Mouse (Mus musculus): ENCODE measurements around the gene Lrpap1. TPM values are rescaled to one million over a fixed set of nuclear protein-coding genes. Genes with fewer than 3 reads are reported as not detected.

The Lrpap1 gene
- total and polyA plus RNA-seq, 2 experiments from 2014 or later = 99.3 to 150 TPM

- Histone ChIP-seq H3K27me3 (ENCODE audit: insufficient read depth, low read length) (no peaks in the 10 kb centered on the region), H3K27ac (ENCODE audit: low read depth, low read length) (no peak overlapping the region), H3K36me3 (ENCODE audit: insufficient read depth) (no peaks in the 10 kb centered on the region), H3K4me1 (ENCODE audit: insufficient read depth) (peaks cover 4% of the 10 kb centered on the region; the same call in 1 of the 2 replicates), H3K9me3 (ENCODE audit: low read length) (no peaks in the 10 kb centered on the region), H3K4me3 (ENCODE audit: low read depth, low read length) (peak overlapping the region; percentile 69), H3K4me2 (ENCODE audit: low read depth) (peak overlapping the region; percentile 93), H3K9ac (no peak overlapping the region)
- DNase-seq (no peak), ATAC-seq (no peak)
- 62% methylated on average over 1 of the region's 1 CpGs for WGBS
- TF ChIP-seq CTCF (IDR thresholded peaks at IDR 0.05; ENCODE audit: low read depth) = no peak
Measured at GRCm38 (mm10) chr5:35058216-35058615, 47.4 kb downstream of the Lrpap1 start.

GRCm38 (mm10) chr5:35057582-35057981 is 48.0 kb downstream of the Lrpap1 start:
- DNase-seq = peak; percentile 38
- 11% methylated on average over 4 of the region's 4 CpGs for WGBS
- H3K27me3 ChIP-seq (ENCODE audit: insufficient read depth, low read length) = no peaks in the 10 kb centered on the region
- H3K36me3 ChIP-seq (ENCODE audit: insufficient read depth) = no peaks in the 10 kb centered on the region
- no peaks in the 10 kb centered on the region for H3K9me3 ChIP-seq (ENCODE audit: low read length)
- TF ChIP-seq CTCF (IDR thresholded peaks at IDR 0.05; ENCODE audit: low read depth) = no peak
- peaks cover 4% of the 10 kb centered on the region; the same call in 1 of the 2 replicates for H3K4me1 ChIP-seq (ENCODE audit: insufficient read depth)
- ATAC-seq = peak; percentile 30
- peak overlapping the region; percentile 93 for H3K4me2 ChIP-seq (ENCODE audit: low read depth)
- peak overlapping the region; percentile 69 for H3K4me3 ChIP-seq (ENCODE audit: low read depth, low read length)
- no peak overlapping the region for H3K27ac ChIP-seq (ENCODE audit: low read depth, low read length)
- H3K9ac ChIP-seq = peak overlapping the region; percentile 72

- H3K9me3 ChIP-seq (ENCODE audit: low read length) = no peaks in the 10 kb centered on the region
- H3K4me3 ChIP-seq (ENCODE audit: low read depth, low read length) = peak within 1 kb of the TSS; percentile 69
- H3K27me3 ChIP-seq (ENCODE audit: insufficient read depth, low read length) = no peaks in the 10 kb centered on the region
- peak; percentile 52 for TF ChIP-seq CTCF (IDR thresholded peaks at IDR 0.05; ENCODE audit: low read depth)
- DNase-seq (peak; percentile 64), ATAC-seq (peak; percentile 78)
- H3K4me1 ChIP-seq (ENCODE audit: insufficient read depth) = peaks cover 4% of the 10 kb centered on the region; the same call in 1 of the 2 replicates
- H3K27ac ChIP-seq (ENCODE audit: low read depth, low read length) = peak within 1 kb of the TSS; percentile 59; the same call in 1 of the 2 replicates
- 2% methylated on average over 48 of the region's 74 CpGs for WGBS
- peak within 1 kb of the TSS; percentile 72 for H3K9ac ChIP-seq
- no peaks in the 10 kb centered on the region for H3K36me3 ChIP-seq (ENCODE audit: insufficient read depth)
- H3K4me2 ChIP-seq (ENCODE audit: low read depth) = peak within 1 kb of the TSS; percentile 93
Measured at GRCm38 (mm10) chr5:35056604-35057432, 48.7 kb downstream of the Lrpap1 start, which contains the start of gene Dok7. TSS of gene Dok7 (plus strand) at chr5:35056766.

- Histone ChIP-seq H3K4me2 (ENCODE audit: low read depth) (no peak overlapping the region), H3K27me3 (ENCODE audit: insufficient read depth, low read length) (no peaks in the 10 kb centered on the region), H3K36me3 (ENCODE audit: insufficient read depth) (no peaks in the 10 kb centered on the region), H3K27ac (ENCODE audit: low read depth, low read length) (no peak overlapping the region), H3K4me1 (ENCODE audit: insufficient read depth) (peaks cover 4% of the 10 kb centered on the region; the same call in 1 of the 2 replicates), H3K9me3 (ENCODE audit: low read length) (no peaks in the 10 kb centered on the region), H3K9ac (no peak overlapping the region), H3K4me3 (ENCODE audit: low read depth, low read length) (no peak overlapping the region)
- DNase-seq = no peak
- WGBS = 50% methylated on average over 12 of the region's 12 CpGs
- no peak for TF ChIP-seq CTCF (IDR thresholded peaks at IDR 0.05; ENCODE audit: low read depth)
- ATAC-seq = no peak
Measured at GRCm38 (mm10) chr5:35055076-35055475, 50.5 kb downstream of the Lrpap1 start.

GRCm38 (mm10) chr5:35054628-35055027 is 50.9 kb downstream of the Lrpap1 start:
- Histone ChIP-seq H3K4me1 (ENCODE audit: insufficient read depth) (peaks cover 4% of the 10 kb centered on the region; the same call in 1 of the 2 replicates), H3K9ac (no peak overlapping the region), H3K27me3 (ENCODE audit: insufficient read depth, low read length) (no peaks in the 10 kb centered on the region), H3K4me3 (ENCODE audit: low read depth, low read length) (no peak overlapping the region), H3K36me3 (ENCODE audit: insufficient read depth) (no peaks in the 10 kb centered on the region), H3K4me2 (ENCODE audit: low read depth) (no peak overlapping the region), H3K9me3 (ENCODE audit: low read length) (no peaks in the 10 kb centered on the region), H3K27ac (ENCODE audit: low read depth, low read length) (no peak overlapping the region)
- no peak for DNase-seq
- ATAC-seq = no peak
- TF ChIP-seq CTCF (IDR thresholded peaks at IDR 0.05; ENCODE audit: low read depth) = no peak
- 97% methylated on average over 3 of the region's 3 CpGs for WGBS

GRCm38 (mm10) chr5:35050541-35050940 is 55.0 kb downstream of the Lrpap1 start:
- Histone ChIP-seq H3K36me3 (ENCODE audit: insufficient read depth) (no peaks in the 10 kb centered on the region), H3K4me2 (ENCODE audit: low read depth) (no peak overlapping the region), H3K9me3 (ENCODE audit: low read length) (no peaks in the 10 kb centered on the region), H3K27ac (ENCODE audit: low read depth, low read length) (no peak overlapping the region), H3K9ac (no peak overlapping the region), H3K4me1 (ENCODE audit: insufficient read depth) (no peaks in the 10 kb centered on the region), H3K27me3 (ENCODE audit: insufficient read depth, low read length) (no peaks in the 10 kb centered on the region), H3K4me3 (ENCODE audit: low read depth, low read length) (no peak overlapping the region)
- no peak for DNase-seq
- no peak for ATAC-seq
- peak; percentile 33 for TF ChIP-seq CTCF (IDR thresholded peaks at IDR 0.05; ENCODE audit: low read depth)
- WGBS = 76% methylated on average over 5 of the region's 5 CpGs

- Histone ChIP-seq H3K9ac (no peak overlapping the region), H3K36me3 (ENCODE audit: insufficient read depth) (no peaks in the 10 kb centered on the region), H3K4me2 (ENCODE audit: low read depth) (no peak overlapping the region), H3K27me3 (ENCODE audit: insufficient read depth, low read length) (no peaks in the 10 kb centered on the region), H3K9me3 (ENCODE audit: low read length) (no peaks in the 10 kb centered on the region), H3K27ac (ENCODE audit: low read depth, low read length) (no peak overlapping the region), H3K4me1 (ENCODE audit: insufficient read depth) (no peaks in the 10 kb centered on the region), H3K4me3 (ENCODE audit: low read depth, low read length) (no peak overlapping the region)
- 18% methylated on average over 1 of the region's 1 CpGs for WGBS
- DNase-seq (peak; percentile 90), ATAC-seq (peak; percentile 93)
- TF ChIP-seq CTCF (IDR thresholded peaks at IDR 0.05; ENCODE audit: low read depth) = peak; percentile 98
Measured at GRCm38 (mm10) chr5:35043110-35043451, 62.5 kb downstream of the Lrpap1 start.

Measured in forebrain, postnatal 0 days (tissue).